Mouse (Mus musculus) G1E (cell line): ENCODE results near the gene Rrm2. TPM values are rescaled to one million over a fixed set of nuclear protein-coding genes. Genes with fewer than 3 reads are reported as not detected.
A peak's percentile ranks its signal among the peaks of the same experiment; 100 is the strongest.

Experiments used
- ATAC-seq: 2 replicates; pipeline ENCODE4 v1.8.0; 2016; ENCODE audit warnings: mild to moderate bottlenecking; ENCODE audit not compliant: insufficient number of reproducible peaks, poor library complexity, low FRiP score, severe bottlenecking; ENCODE audit errors: extremely low read depth
- DNase-seq: peaks from one replicate; pipeline ENCODE4 v3.0.0; 2012; ENCODE audit warnings: low spot score
- H3K27me3 ChIP-seq: 2 replicates; pipeline ENCODE4 v1.6.1; 2012; ENCODE audit warnings: mild to moderate bottlenecking, low read length, inconsistent platforms; ENCODE audit not compliant: insufficient read depth
- H3K36me3 ChIP-seq: replicated peaks from 2 replicates; pipeline ENCODE3; 2012; ENCODE audit warnings: mild to moderate bottlenecking, inconsistent platforms
- H3K4me1 ChIP-seq: 2 replicates; pipeline ENCODE4 v1.6.1; 2012; ENCODE audit warnings: low read depth, low read length, inconsistent platforms, mixed read lengths; ENCODE audit not compliant: insufficient read depth
- H3K4me3 ChIP-seq: 2 replicates; pipeline ENCODE4 v1.5.1; 2012; ENCODE audit warnings: low read depth, mild to moderate bottlenecking, inconsistent platforms, low read length, moderate library complexity, mixed read lengths
- H3K9me3 ChIP-seq: replicated peaks from 2 replicates; pipeline ENCODE4 v1.6.1; 2012; ENCODE audit warnings: inconsistent platforms
- CTCF ChIP-seq: IDR thresholded peaks from 2 replicates; pipeline ENCODE4 v1.5.1; 2012; ENCODE audit warnings: low read depth, low read length, inconsistent platforms, mixed read lengths
- GATA1 ChIP-seq: IDR thresholded peaks from 2 replicates; pipeline ENCODE4 v1.6.1; 2012; ENCODE audit warnings: borderline replicate concordance, low read length, inconsistent platforms, mixed read lengths
- GATA2 ChIP-seq: IDR thresholded peaks from 2 replicates; pipeline ENCODE4 v1.6.1; 2012; ENCODE audit warnings: low read depth, low read length, inconsistent platforms, borderline replicate concordance
- POLR2AphosphoS5 ChIP-seq: IDR thresholded peaks from 2 replicates; pipeline ENCODE4 v1.6.1; 2012; ENCODE audit warnings: low read depth, low read length, inconsistent platforms; ENCODE audit not compliant: insufficient replicate concordance
- TAL1 ChIP-seq: conservative IDR thresholded peaks from 2 replicates; pipeline ENCODE4 v1.6.1; 2012; ENCODE audit warnings: low read depth, low read length, inconsistent platforms, mixed read lengths
- polyA plus RNA-seq: library from polyadenylated mRNA; stranded (reverse); fragments of >175 nt; gene quantifications from 2 replicates; pipeline ENCODE4 v1.2.3, GENCODE M21; 2012
- total RNA-seq, 2 experiments: library from RNA; stranded (forward) in 1 of 2; stranded (reverse) in 1 of 2; fragments of 200-1000 nt in 1 of 2; fragments of >200 nt in 1 of 2; fragmentation: Nextera tagmentation in 1 of 2; gene quantifications; 2 replicates each; pipeline ENCODE4 v1.2.3; 2014 to 2017

Gene Rrm2
- total and polyA plus RNA-seq, 3 experiments = 330 to 622 (median 352) TPM

DNA sequence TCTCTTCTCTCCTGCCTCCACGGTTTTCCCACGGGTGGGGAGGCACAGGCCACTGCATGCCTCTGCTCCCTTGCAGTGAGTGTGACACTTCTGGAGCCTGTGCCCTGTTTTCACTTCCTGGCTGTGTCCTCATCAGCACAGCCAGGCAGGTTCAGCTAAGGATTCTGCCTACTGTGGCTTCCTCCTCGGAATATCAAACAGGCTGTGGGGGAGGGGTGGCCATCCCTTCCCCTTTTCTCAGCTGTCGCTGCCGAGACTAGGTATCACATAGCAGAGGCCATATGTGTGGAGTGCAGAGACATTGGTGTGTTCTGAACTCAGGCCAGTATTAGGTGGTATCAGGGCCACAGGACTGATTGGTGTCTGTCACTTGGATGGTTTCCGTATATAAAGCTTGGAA, 50.3 kb downstream of the Rrm2 start:
- H3K4me3 ChIP-seq = peak overlapping the region; percentile 43; the same call in 1 of the 2 replicates
- TF ChIP-seq TAL1 = no peak
- no peak for TF ChIP-seq GATA1
- TF ChIP-seq GATA2 = no peak
- TF ChIP-seq POLR2AphosphoS5 = no peak
- TF ChIP-seq CTCF = no peak
- H3K9me3 ChIP-seq = no peaks in the 10 kb centered on the region
- H3K4me1 ChIP-seq = peaks cover 13% of the 10 kb centered on the region
- ATAC-seq (no peak; the same call in 1 of the 2 replicates), DNase-seq (peak; percentile 46)
- H3K27me3 ChIP-seq = peaks cover 33% of the 10 kb centered on the region
- no peaks in the 10 kb centered on the region for H3K36me3 ChIP-seq

DNA sequence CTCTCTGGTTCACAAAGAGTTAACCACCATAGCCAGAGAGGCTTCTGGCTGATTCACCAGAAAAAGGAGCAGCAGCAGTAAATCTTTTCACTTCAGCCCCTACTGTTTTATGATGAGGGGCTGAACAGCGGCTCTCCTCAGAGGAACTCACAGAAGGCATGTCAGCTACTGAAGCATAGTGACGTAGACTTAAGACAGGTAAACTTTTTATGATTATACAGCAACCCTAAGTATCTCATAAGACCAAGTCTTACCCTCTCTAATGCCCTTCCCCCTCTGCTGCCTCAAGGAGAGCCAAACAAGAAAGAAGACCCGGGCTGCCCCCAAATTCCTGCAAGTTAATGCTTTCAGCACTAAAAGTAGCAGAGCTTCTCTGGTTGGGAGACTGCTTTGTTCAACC, 54.2 kb downstream of the Rrm2 start:
- Histone ChIP-seq H3K9me3 (no peaks in the 10 kb centered on the region), H3K4me1 (peaks cover 13% of the 10 kb centered on the region), H3K36me3 (no peaks in the 10 kb centered on the region), H3K27me3 (peaks cover 23% of the 10 kb centered on the region), H3K4me3 (no peak overlapping the region)
- no peak for DNase-seq
- no peak for ATAC-seq
- TF ChIP-seq GATA1 (no peak), POLR2AphosphoS5 (no peak), TAL1 (no peak), CTCF (no peak), GATA2 (no peak)

Other genes with a start within 250 kb of the Rrm2 start
- gene Taf1b, start 209.9 kb upstream of the Rrm2 start, total RNA-seq (2014; fragmentation: Nextera tagmentation) = 28.6 and 38.8 TPM in 2 replicates
- 42.0 and 43.1 TPM in 2 replicates for gene Taf1b, start 209.9 kb upstream of the Rrm2 start, total RNA-seq (2017)
- 2.5 and 2.7 TPM in 2 replicates for gene Taf1b, start 209.9 kb upstream of the Rrm2 start, polyA plus RNA-seq
- gene Grhl1, start 136.0 kb upstream of the Rrm2 start, total RNA-seq (2014; fragmentation: Nextera tagmentation) = 2.0 and 4.4 TPM in 2 replicates
- 2.1 and 3.0 TPM in 2 replicates for gene Grhl1, start 136.0 kb upstream of the Rrm2 start, total RNA-seq (2017)
- 0.57 and 0.59 TPM in 2 replicates for gene Grhl1, start 136.0 kb upstream of the Rrm2 start, polyA plus RNA-seq
- 16.0 and 18.9 TPM in 2 replicates for gene Klf11, start 57.0 kb upstream of the Rrm2 start, total RNA-seq (2014; fragmentation: Nextera tagmentation)
- gene Klf11, start 57.0 kb upstream of the Rrm2 start, total RNA-seq (2017) = 7.0 and 7.5 TPM in 2 replicates
- gene Klf11, start 57.0 kb upstream of the Rrm2 start, polyA plus RNA-seq = 17.4 and 19.2 TPM in 2 replicates
- gene Cys1, start 26.4 kb upstream of the Rrm2 start, total RNA-seq (2014; fragmentation: Nextera tagmentation) = 1.2 TPM in 1 of 2 replicates, not detected in the other
- 0.12 TPM in 1 of 2 replicates, not detected in the other for gene Cys1, start 26.4 kb upstream of the Rrm2 start, total RNA-seq (2017)
- gene Cys1, start 26.4 kb upstream of the Rrm2 start, polyA plus RNA-seq = not detected in 2 replicates
- gene Mboat2, start 122.6 kb downstream of the Rrm2 start, total RNA-seq (2014; fragmentation: Nextera tagmentation) = 1.6 and 2.2 TPM in 2 replicates
- gene Mboat2, start 122.6 kb downstream of the Rrm2 start, total RNA-seq (2017) = 0.76 and 0.98 TPM in 2 replicates
- gene Mboat2, start 122.6 kb downstream of the Rrm2 start, polyA plus RNA-seq = 0.20 and 0.21 TPM in 2 replicates